Mouse (Mus musculus) right cerebral cortex, postnatal 4 days (tissue): ENCODE data around the gene 1700012P22Rik.

ENCODE experiments used
- DNase-seq: peaks from one replicate; pipeline ENCODE4 v3.0.0-alpha.2; 2022

The 1700012P22Rik gene

GRCm38 (mm10) chr4:144438672-144439071 lies at the start of gene 1700012P22Rik:
Gene 1700012P22Rik (minus strand): TSS chr4:144438772.
- DNase-seq: no peak

- no peak for DNase-seq
Observed at GRCm38 (mm10) chr4:144468091-144468490, 29.5 kb upstream of the 1700012P22Rik start.

DNA sequence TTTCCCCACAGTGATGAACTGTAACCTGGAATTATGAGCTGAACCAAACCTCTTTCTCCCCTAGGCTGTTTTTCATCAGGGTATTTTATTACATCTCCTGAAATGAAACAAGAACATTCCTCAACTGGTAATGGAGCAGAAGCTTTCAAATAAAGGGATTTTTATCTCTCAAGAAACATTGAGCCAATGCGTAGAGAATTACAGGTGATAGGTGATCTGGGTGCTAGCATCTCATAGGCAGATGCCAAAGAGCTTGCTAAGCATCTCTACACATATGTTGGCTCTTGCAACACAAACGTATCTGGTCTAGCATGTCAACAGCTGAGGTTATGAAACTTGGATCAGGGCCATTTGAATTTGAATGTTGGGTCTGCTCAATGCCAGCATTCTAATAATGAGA lies 26.6 kb upstream of the 1700012P22Rik start:
- DNase-seq: no peak

- DNase-seq: no peak
Observed at GRCm38 (mm10) chr4:144463656-144464055, 25.1 kb upstream of the 1700012P22Rik start, which contains the start of gene Aadacl3. Gene Aadacl3 (minus strand): TSS chr4:144463756.

DNA sequence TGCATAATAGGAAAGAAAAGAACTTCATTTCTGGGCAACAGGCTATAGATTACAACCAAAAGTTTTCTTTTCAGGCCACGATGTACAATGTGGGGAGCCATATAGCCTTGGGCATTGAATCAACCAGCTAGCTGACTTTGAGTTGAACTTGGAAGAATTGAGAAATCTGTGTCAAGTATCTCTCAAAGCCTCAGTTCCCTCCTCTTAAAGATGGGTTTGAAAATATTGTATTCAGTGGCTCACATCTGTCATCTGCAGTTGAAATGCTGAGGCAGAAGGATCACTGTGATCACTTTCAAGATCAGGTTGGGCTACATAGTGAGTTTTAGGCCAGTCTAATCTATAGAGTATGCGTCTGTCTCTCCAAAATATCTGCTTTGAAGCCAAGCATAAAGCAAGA lies 14.6 kb upstream of the 1700012P22Rik start, which contains the start of gene Gm9944:
Gm9944 (minus strand) TSS at position 101 of the 400 bp plus-strand sequence.
- no peak for DNase-seq

- no peak for DNase-seq
Observed at GRCm38 (mm10) chr4:144448546-144448945, 10.0 kb upstream of the 1700012P22Rik start.

DNA sequence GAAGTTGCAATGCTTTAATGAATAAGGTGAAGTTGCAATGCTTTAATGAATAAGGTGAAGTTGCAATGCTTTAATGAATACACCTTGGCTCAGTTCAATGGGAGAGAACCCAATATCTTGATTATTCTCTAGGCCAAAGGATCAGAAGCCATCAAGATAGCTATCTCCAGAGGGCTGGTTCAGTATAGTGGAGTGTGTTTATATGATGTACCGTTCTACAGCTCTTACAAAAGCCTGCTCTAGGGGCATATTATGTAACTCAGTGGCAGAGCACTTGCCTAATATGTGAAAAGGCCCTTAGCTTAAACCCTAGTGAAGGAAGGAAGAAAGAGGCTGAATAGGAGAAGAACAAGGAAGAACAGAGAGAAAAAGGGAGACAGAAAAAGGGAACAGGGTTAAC lies 3.0 kb upstream of the 1700012P22Rik start:
- DNase-seq: no peak

DNA sequence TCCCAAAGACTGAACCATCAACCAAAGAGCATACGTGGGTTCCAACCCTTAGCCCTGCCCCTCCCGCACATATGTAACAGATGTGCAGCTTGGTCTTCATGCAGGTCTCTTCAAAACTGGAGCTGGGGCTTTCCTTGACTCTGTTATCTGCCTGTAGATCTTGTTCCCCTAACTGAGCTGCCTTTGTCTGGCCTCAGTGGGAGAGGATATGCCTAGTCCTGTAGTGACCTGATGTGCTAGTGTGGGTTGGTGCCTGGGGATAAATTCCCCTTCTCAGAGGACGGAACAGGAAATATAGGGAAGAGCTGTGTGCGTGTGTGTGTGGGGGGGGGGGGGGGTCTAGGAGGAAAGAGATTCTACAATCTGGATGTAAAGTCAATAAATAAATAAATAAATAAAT lies 2.5 kb upstream of the 1700012P22Rik start:
- no peak for DNase-seq

DNA sequence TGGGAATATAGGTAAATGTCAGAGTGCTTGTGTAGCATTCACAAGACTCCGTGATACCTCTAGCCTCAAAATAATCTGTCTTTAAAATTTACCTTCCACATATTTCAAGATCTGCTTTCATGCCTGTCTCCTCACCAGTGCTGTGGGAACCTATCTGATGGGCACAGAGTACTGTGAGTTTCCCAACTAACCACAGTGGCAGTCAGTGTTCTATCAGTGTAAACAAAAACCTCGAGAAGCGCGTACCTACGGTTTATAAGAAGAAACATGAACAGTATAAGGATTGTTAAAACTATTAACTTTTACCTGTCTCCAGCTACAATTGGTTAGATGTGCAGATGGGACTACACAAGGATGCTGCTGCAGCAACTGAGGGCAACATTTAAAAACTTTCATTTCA lies 5.4 kb downstream of the 1700012P22Rik start:
- no peak for DNase-seq

GRCm38 (mm10) chr4:144430723-144431122 lies 7.8 kb downstream of the 1700012P22Rik start:
- no peak for DNase-seq

- peak; percentile 1 for DNase-seq
Observed at GRCm38 (mm10) chr4:144428868-144429267, 9.7 kb downstream of the 1700012P22Rik start.

DNA sequence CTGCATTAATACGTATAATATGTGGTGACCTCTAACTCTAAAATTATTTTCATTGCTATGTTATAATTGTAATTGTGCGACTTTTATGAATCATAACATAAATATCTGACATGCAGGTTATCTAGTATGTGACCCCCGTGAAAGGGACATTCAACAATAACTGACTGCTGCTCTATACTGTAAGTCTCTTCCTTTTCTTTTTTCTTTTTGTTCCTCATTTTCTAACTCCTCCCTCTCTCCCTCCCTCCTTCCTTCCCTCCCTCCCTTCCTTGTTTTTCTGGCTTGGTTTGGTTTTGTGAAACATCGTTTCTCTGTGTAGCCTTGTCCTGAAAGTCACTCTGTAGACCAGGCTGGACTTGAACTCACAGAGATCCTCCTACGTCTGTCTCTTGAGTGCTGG lies 14.0 kb downstream of the 1700012P22Rik start:
- DNase-seq: no peak

DNA sequence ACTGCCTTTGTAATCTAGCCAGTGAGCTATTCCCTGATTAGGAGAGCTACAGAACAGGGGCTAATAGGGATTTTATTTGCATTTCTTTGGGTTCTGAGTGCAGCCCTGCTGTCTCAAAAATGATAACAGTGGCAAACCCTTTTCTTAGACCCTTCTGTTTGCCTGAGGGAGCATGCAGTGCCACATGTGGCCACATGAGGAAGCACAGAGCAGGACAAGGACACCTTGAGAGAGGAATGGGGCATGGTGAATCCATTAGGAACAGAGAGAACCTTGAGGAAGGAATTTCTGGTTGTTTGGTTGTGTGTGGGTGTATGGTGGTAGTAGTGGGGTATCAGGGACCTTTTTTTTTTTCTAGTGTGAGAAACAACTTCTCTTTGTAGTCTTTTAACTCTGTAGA lies 17.9 kb downstream of the 1700012P22Rik start:
- no peak for DNase-seq

DNA sequence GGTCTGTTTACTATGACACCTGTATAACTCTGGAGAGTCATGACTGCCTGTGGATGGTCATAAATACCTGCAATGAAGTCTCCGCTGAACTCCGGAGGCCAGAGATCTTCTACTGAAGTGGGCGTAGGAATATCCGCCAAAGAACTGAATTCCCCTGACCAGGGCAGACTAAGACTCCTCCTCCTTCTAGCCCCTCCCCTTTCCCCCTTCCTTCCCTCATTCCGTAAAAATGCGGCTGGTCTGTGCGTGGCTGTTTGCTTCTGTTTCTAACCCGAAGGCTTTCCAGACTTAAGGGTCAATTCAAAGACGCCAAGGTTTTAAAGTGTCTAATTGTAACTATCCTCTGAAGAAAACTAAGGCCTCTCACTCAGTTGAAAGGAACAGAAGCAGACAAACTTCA lies 30.3 kb downstream of the 1700012P22Rik start, which contains the start of gene Pramef12:
Pramef12 (minus strand) TSS at position 175 of the 400 bp plus-strand sequence.
- DNase-seq: no peak

DNA sequence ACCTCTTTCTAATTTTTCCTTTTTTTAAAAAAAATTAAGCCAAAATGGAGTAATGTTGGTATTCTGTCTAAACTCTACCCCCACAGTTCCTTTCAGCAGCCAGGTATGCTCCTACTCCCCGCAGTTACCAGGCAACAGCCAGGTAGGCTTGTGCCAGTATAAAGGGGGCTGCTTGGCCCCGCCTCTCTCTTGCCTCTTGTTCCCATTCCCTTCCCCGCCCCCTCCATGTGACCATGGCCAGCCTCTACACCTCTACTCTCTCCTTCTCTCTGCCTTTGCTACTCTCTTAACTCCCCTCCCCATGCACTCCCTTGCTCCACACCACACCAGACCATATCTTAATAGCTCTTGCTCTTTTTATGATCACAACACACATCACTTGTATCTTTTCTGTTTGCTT lies 32.3 kb downstream of the 1700012P22Rik start:
- no peak for DNase-seq

DNA sequence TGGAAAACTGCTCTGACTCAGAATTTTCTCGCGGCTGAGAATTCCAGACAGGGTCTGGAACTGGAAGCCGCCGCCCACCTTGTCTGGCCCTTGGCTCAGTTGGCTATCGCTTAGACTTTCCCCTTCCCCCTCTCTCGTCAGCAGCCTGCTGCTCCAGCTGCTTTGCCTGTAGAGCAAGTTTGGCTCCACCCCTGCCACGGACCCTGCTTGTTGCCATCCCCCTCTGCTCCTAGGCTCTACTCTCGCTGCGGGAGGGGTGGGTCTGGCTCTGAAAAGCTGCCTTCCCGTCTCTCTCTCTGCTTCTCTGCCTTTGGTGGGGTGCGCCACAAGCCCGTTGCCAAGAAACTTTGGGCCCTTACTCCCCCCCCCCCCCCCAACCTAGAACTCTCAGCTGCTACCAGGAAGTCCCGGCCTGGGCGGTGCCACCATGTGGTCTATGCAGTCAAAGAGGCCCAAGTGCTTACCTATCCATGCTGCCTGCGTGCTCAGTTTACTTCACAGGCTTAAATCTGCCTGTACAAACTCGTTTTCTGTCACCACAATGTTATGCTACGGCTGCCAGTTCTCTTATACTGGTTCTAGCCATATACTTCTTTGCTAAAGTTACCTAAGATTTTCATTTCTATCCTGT lies 34.0 kb downstream of the 1700012P22Rik start:
- DNase-seq: no peak

- no peak for DNase-seq
Observed at GRCm38 (mm10) chr4:144402712-144403111, 35.9 kb downstream of the 1700012P22Rik start.

GRCm38 (mm10) chr4:144396316-144396715 lies 42.3 kb downstream of the 1700012P22Rik start:
- DNase-seq: no peak

DNA sequence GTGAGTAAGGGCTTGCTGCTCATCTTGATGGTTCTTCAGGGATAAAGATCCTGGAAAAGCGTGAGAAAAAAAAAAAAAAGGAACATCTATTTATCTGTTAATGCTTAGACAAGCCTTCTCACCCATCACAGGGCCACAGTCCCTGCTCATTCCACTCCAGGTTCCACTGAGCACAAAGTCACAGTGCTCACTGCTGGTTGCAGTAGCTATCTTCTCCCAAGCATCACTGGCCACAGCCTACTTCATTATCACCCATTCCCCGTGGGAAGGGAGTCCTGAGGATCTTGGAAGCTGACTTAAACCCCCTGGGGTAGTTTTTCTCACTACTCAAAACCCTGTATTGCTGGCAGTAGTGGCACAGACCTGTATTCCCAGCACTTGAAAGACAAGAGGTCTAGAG lies 60.7 kb downstream of the 1700012P22Rik start, which contains the start of gene Pramef20:
Pramef20 (minus strand) TSS at position 23 of the 400 bp plus-strand sequence.
- no peak for DNase-seq
